Mouse (Mus musculus) stomach, postnatal 0 days (tissue): Measurements from ENCODE around the gene Slc6a9. TPM values are rescaled to one million over a fixed set of nuclear protein-coding genes. Genes with fewer than 3 reads are reported as not detected.

ENCODE experiments used
- ATAC-seq: fragments of 200-750 bp; cut with Nextera tagmentation; 2 replicates; pipeline ENCODE4 v1.8.0; 2017; ENCODE audit not compliant: low FRiP score, low TSS enrichment
- DNase-seq: peaks from one replicate; pipeline ENCODE4 v3.0.0-alpha.2; 2016; ENCODE audit warnings: low spot score
- H3K27ac ChIP-seq: fragments of 300-500 bp; sonication (generic); replicated peaks from 2 replicates; pipeline ENCODE4 v1.5.1; 2014; ENCODE audit warnings: mild to moderate bottlenecking, control low read depth
- H3K27me3 ChIP-seq: fragments of 300-500 bp; sonication (generic); 2 replicates; pipeline ENCODE4 v1.6.1; 2014; ENCODE audit warnings: low read length; ENCODE audit not compliant: control insufficient read depth, insufficient read depth
- H3K36me3 ChIP-seq: fragments of 300-500 bp; sonication (generic); 2 replicates; pipeline ENCODE4 v1.6.1; 2014; ENCODE audit warnings: low read length, mixed read lengths; ENCODE audit not compliant: control insufficient read depth, insufficient read depth
- H3K4me1 ChIP-seq: fragments of 300-500 bp; sonication (generic); replicated peaks from 2 replicates; pipeline ENCODE4 v1.6.1; 2014; ENCODE audit warnings: antibody characterized with exemption; ENCODE audit not compliant: control insufficient read depth, insufficient read depth
- H3K4me2 ChIP-seq: fragments of 300-500 bp; sonication (generic); replicated peaks from 2 replicates; pipeline ENCODE4 v1.6.1; 2014; ENCODE audit warnings: low read depth, mild to moderate bottlenecking, control low read depth, moderate library complexity
- H3K4me3 ChIP-seq: fragments of 300-500 bp; sonication (generic); 2 replicates; pipeline ENCODE4 v1.5.1; 2014; ENCODE audit warnings: low read depth, low read length, control low read depth
- H3K9ac ChIP-seq: fragments of 300-500 bp; sonication (generic); 2 replicates; pipeline ENCODE4 v1.6.1; 2014; ENCODE audit warnings: mild to moderate bottlenecking, low read length, control low read depth, mixed read lengths
- H3K9me3 ChIP-seq: fragments of 300-500 bp; sonication (generic); 2 replicates; pipeline ENCODE4 v1.6.1; 2016; ENCODE audit warnings: low read length; ENCODE audit not compliant: control insufficient read depth
- CTCF ChIP-seq: IDR thresholded peaks from 2 replicates; pipeline ENCODE4 v1.5.1; 2016; ENCODE audit warnings: antibody characterized with exemption, low read depth, mild to moderate bottlenecking, moderate library complexity
- EP300 ChIP-seq: optimal IDR thresholded peaks from 2 replicates; pipeline ENCODE3; 2016; ENCODE audit warnings: antibody characterized with exemption
- WGBS: fragments of 180-500 bp; shearing (Covaris S2); extraction: QIAGEN DNeasy Blood & Tissue Kit; methylation state at CpG from one replicate; pipeline ENCODE4 v1.1.7; 2014; 5-methylcytosine and 5-hydroxymethylcytosine counted together
- polyA plus RNA-seq: library from polyadenylated mRNA; unstranded; fragments of >200 nt; fragmentation: Nextera tagmentation; extraction: Ambion mirVana; gene quantifications from 2 replicates; pipeline ENCODE4 v1.2.1, GENCODE M21; 2015

Slc6a9 gene
- polyA plus RNA-seq, 1 experiment from 2014 or later: 20.6 TPM

- peaks cover 9% of the 10 kb centered on the region for H3K4me1 ChIP-seq
- no peak for ATAC-seq
- H3K9ac ChIP-seq: peak overlapping the region; percentile 82; the same call in 1 of the 2 replicates
- no peaks in the 10 kb centered on the region for H3K9me3 ChIP-seq
- TF ChIP-seq CTCF: no peak
- no peak for TF ChIP-seq EP300
- no peaks in the 10 kb centered on the region for H3K27me3 ChIP-seq
- H3K4me2 ChIP-seq: peak overlapping the region; percentile 99
- H3K27ac ChIP-seq: no peak overlapping the region
- 53% methylated on average over 3 of the region's 3 CpGs for WGBS
- H3K4me3 ChIP-seq: peak overlapping the region; percentile 75
- DNase-seq: peak; percentile 36
- H3K36me3 ChIP-seq: peaks cover 7% of the 10 kb centered on the region
Measured at GRCm38 (mm10) chr4:117913421-117913820, 79.1 kb downstream of the Slc6a9 start.

- Histone ChIP-seq H3K4me1 (peaks cover 9% of the 10 kb centered on the region), H3K27me3 (no peaks in the 10 kb centered on the region), H3K36me3 (peaks cover 7% of the 10 kb centered on the region), H3K9ac (peak overlapping the region; percentile 82), H3K9me3 (no peaks in the 10 kb centered on the region), H3K27ac (peak overlapping the region; percentile 83), H3K4me2 (peak overlapping the region; percentile 99), H3K4me3 (peak overlapping the region; percentile 75)
- DNase-seq: no peak
- ATAC-seq: 0 out of 2 replicates have a peak, but pooled peaks have one; percentile 6
- 12% methylated on average over 8 of the region's 8 CpGs for WGBS
- no peak for TF ChIP-seq EP300
- no peak for TF ChIP-seq CTCF
Measured at GRCm38 (mm10) chr4:117914031-117914430, 79.7 kb downstream of the Slc6a9 start.

DNA sequence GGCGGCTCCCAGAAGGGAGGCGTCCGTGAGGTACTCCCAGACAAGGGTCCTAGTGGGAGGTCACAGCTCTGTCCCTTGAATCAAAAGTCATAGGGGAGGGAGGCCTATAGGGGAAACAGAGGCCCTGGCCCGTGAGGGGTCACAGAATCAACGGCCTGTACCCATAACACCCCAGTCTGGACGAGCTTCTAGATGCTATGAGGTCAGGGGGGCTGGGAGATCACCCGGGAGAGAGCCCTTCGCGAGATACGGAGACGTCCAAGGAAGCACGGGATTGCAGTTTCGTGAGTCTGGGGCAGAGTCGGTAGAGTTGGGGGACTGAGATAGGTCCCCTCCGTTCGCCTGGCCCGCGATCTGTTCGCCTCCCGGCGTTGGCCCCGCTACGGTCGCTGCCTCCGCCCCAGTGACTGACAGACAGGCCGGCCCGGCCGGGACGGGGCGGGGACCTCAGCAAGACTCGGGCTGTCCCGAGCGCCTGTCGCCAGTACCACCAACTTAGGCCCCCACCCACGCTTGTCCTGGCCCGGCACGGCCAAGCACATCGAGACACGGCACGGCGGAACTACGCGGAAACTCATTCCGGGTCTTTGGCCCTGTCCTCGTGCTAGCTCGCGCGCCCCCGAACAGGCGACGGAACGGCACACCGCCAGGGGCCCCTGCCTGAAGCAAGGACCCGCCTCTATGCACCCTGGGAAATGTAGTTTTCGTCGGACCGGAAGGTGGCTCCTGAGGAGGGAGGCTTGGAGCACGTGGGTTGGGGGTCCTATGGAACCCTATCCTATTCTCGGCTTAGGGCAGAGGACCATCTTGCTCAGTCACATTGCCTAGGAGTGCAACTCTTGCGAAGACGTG lies 80.5 kb downstream of the Slc6a9 start, which contains the start of gene Ipo13:
TSS of gene Ipo13 (minus strand) at position 409 of the 852 bp plus-strand sequence.
- H3K36me3 ChIP-seq: peaks cover 7% of the 10 kb centered on the region
- DNase-seq (peak; percentile 93), ATAC-seq (peak; percentile 91)
- H3K9ac ChIP-seq: peak within 1 kb of the TSS; percentile 82
- H3K4me1 ChIP-seq: peaks cover 9% of the 10 kb centered on the region
- H3K9me3 ChIP-seq: no peaks in the 10 kb centered on the region
- H3K27me3 ChIP-seq: no peaks in the 10 kb centered on the region
- peak within 1 kb of the TSS; percentile 99 for H3K4me2 ChIP-seq
- H3K4me3 ChIP-seq: peak within 1 kb of the TSS; percentile 75
- H3K27ac ChIP-seq: peak within 1 kb of the TSS; percentile 83
- WGBS: under 1% methylated on average over 59 of the region's 61 CpGs
- TF ChIP-seq EP300: peak; percentile 89
- TF ChIP-seq CTCF: peak; percentile 53

DNA sequence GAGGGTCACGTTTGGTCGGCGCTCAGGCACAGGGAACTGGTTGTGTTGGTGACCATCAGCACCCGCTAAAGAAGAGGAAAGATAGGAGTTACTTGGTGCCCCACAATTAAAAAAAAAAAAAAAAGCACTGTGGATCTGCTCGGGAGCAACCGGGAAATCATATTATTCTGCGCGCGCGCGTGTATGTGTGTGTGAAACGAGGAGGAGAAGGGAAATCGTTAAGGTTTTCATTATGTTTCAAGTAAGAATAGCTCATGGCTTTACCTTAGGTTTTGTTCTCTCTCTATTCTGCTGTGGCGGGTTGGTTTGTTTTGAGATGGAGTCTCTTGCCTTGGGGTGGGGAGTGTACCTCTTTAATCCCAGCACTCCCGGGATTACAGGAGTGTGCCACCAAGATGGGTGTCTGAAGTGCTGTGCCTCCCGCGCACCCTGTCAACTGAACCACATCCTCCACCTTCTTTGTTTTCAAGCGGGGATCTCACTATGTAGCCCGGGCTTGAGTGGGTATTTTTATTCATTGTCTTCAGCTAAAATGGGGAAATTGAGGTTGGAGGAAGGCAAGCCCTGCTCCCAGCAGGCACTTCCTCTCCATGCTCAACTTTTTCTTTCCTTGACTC lies 81.3 kb downstream of the Slc6a9 start:
- Histone ChIP-seq H3K9ac (peak overlapping the region; percentile 82), H3K4me2 (peak overlapping the region; percentile 99), H3K4me3 (peak overlapping the region; percentile 75), H3K9me3 (no peaks in the 10 kb centered on the region), H3K4me1 (peaks cover 9% of the 10 kb centered on the region), H3K27ac (no peak overlapping the region), H3K36me3 (peaks cover 7% of the 10 kb centered on the region), H3K27me3 (no peaks in the 10 kb centered on the region)
- TF ChIP-seq CTCF (no peak), EP300 (no peak)
- DNase-seq: peak; percentile 26
- 3% methylated on average over 19 of the region's 19 CpGs for WGBS
- ATAC-seq: no peak

DNA sequence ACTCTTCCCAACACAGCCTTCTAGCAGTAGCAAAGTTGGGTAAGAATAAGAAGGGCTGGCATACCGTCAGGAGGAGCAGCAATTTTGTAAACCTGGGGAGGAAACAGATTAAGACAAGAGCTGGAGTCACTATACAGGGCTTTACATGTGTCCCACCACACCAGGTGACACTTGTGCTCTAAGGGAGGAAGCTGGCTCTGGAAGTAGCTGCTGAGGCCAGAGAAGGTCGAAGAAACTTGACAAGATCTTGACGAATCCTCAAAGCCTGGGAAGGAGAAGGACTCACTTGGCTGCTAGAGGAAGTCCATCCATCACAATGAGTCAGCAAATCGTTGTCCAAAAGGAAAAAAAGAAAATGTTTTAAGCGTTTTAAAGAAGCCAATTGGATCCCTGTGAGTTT lies 82.1 kb downstream of the Slc6a9 start:
- H3K36me3 ChIP-seq: peaks cover 3% of the 10 kb centered on the region
- no peaks in the 10 kb centered on the region for H3K27me3 ChIP-seq
- peaks cover 9% of the 10 kb centered on the region for H3K4me1 ChIP-seq
- H3K4me2 ChIP-seq: no peak overlapping the region
- TF ChIP-seq EP300 (no peak), CTCF (no peak)
- H3K9ac ChIP-seq: no peak overlapping the region
- H3K27ac ChIP-seq: 0 out of 2 replicates have a peak overlapping the region, but pooled peaks have one; percentile 13
- WGBS: 53% methylated on average over 5 of the region's 5 CpGs
- no peak for DNase-seq
- H3K9me3 ChIP-seq: no peaks in the 10 kb centered on the region
- no peak for ATAC-seq
- no peak overlapping the region for H3K4me3 ChIP-seq
